In the genomic region with DNA sequence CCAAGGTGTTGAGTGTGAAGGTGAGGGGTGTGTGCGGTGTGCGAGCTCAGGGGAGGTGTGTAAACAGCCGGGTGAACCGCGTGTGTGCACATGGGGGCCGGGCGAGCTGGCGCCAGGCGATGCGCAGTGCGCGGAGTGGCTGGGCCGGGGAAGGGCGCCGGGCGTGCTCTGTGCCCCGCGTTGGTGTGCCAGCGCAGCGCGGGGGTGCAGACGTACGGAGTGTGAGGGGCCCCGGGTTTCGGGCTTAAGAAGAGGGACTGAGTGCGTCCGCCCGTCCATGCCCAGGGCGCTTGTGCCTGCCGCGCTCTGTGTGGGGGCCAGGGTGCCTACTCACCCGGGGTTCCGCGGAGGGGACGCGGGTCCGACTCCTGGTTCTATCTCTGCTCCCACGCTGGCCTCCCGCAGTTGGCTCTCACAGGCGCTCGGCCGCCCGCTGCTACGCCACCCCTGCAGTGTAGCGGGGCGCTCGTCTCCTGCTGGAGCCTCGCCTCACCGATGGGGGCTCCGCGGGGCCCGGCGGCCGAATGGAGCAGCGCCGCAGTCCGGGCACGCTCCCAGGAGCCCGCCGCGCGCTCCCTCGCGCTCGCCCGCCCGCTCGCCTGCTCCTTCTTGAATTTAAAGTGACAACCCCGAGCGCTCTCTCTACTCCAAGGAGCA, we compare ENCODE assay signal across 9 mouse cellular contexts. TPM values are rescaled to one million over a fixed set of nuclear protein-coding genes. Genes with fewer than 3 reads are reported as not detected.
DNase-seq lines count a peak whose midpoint lies in the region; ATAC-seq lines count a peak whose summit lies in the region.
"Had no signal": no experiment of that assay in that cellular context is flagged by ENCODE, and none has a peak within 500 bp of the region (broad histone marks: within the 10 kb centered on the region; RNA-seq: fewer than 3 reads in every experiment).

No protein-coding gene starts in this region.

- ATAC-seq in forebrain, embryonic 16.5 days = peak; percentile 72
- ATAC-seq in intestine, embryonic 15.5 days = peak; percentile 60
- ATAC-seq in neural tube, embryonic 13.5 days (ENCODE audit: low read depth) = peak; percentile 71

- no peaks in the 10 kb centered on the region for H3K36me3 ChIP-seq in forebrain, embryonic 16.5 days (ENCODE audit: control insufficient read depth, insufficient read depth)
- H3K36me3 ChIP-seq in intestine, embryonic 15.5 days = no peaks in the 10 kb centered on the region
- no peaks in the 10 kb centered on the region for H3K36me3 ChIP-seq in neural tube, embryonic 13.5 days
- H3K36me3 ChIP-seq: G1E had no signal

- peak overlapping the region; percentile 49 for H3K4me3 ChIP-seq in forebrain, embryonic 16.5 days (replicated peaks; ENCODE audit: low read length)
- peak overlapping the region; percentile 51 for H3K4me3 ChIP-seq in intestine, embryonic 15.5 days (replicated peaks)
- peak overlapping the region; percentile 54 for H3K4me3 ChIP-seq in neural tube, embryonic 13.5 days

- H3K27ac ChIP-seq in forebrain, embryonic 16.5 days (ENCODE audit: low read length) = no peak overlapping the region
- no peak overlapping the region for H3K27ac ChIP-seq in intestine, embryonic 15.5 days
- H3K27ac ChIP-seq in neural tube, embryonic 13.5 days (replicated peaks) = no peak overlapping the region

- DNase-seq in kidney, adult 18-20 months = peak; percentile 53
- no peak for DNase-seq in kidney, adult 11 months
- peak; percentile 85 for DNase-seq in cerebellum, adult 11-12 months
- peak; percentile 25 for DNase-seq in liver
- DNase-seq in MN1 (ENCODE audit: low spot score) = no peak

- no peaks in the 10 kb centered on the region for H3K9me3 ChIP-seq in forebrain, embryonic 16.5 days (ENCODE audit: control insufficient read depth, low read length)
- no peaks in the 10 kb centered on the region for H3K9me3 ChIP-seq in intestine, embryonic 15.5 days
- no peaks in the 10 kb centered on the region for H3K9me3 ChIP-seq in neural tube, embryonic 13.5 days

- H3K9ac ChIP-seq in forebrain, embryonic 16.5 days (replicated peaks; ENCODE audit: low read depth, low read length) = peak overlapping the region; percentile 59
- peak overlapping the region; percentile 51 for H3K9ac ChIP-seq in intestine, embryonic 15.5 days
- H3K9ac ChIP-seq in neural tube, embryonic 13.5 days = peak overlapping the region; percentile 71

- peaks cover 6% of the 10 kb centered on the region for H3K4me1 ChIP-seq in forebrain, embryonic 16.5 days (replicated peaks; ENCODE audit: control insufficient read depth, insufficient read depth, low read length)
- peaks cover 10% of the 10 kb centered on the region; the same call in 1 of the 2 replicates for H3K4me1 ChIP-seq in intestine, embryonic 15.5 days (replicated peaks)
- H3K4me1 ChIP-seq in neural tube, embryonic 13.5 days (replicated peaks) = peaks cover 17% of the 10 kb centered on the region

- H3K27me3 ChIP-seq in forebrain, embryonic 16.5 days (replicated peaks; ENCODE audit: control insufficient read depth, insufficient read depth, low read length) = peaks cover 19% of the 10 kb centered on the region
- peaks cover 34% of the 10 kb centered on the region for H3K27me3 ChIP-seq in intestine, embryonic 15.5 days (replicated peaks)
- H3K27me3 ChIP-seq in neural tube, embryonic 13.5 days = peaks cover 54% of the 10 kb centered on the region

- H3K4me2 ChIP-seq in forebrain, embryonic 16.5 days (ENCODE audit: low read length) = peak overlapping the region; percentile 89
- H3K4me2 ChIP-seq in intestine, embryonic 15.5 days (replicated peaks) = peak overlapping the region; percentile 100
- peak overlapping the region; percentile 95 for H3K4me2 ChIP-seq in neural tube, embryonic 13.5 days

- under 1% methylated on average over 68 of the region's 70 CpGs for WGBS in forebrain, embryonic 16.5 days
- WGBS in intestine, embryonic 15.5 days = under 1% methylated on average over 70 of the region's 70 CpGs
- WGBS in neural tube, embryonic 13.5 days = under 1% methylated on average over 66 of the region's 70 CpGs

RNA-seq across cellular contexts. Expression of a gene that starts 0.5 kb away (rescaled TPM):
- 1.8 and 2.2 TPM in 2 replicates for polyA plus RNA-seq in forebrain, embryonic 16.5 days (2015; fragmentation: Nextera tagmentation; extraction: Ambion mirVana)
- 0.33 and 0.46 TPM in 2 replicates for polyA plus RNA-seq in intestine, embryonic 15.5 days (2015; fragmentation: Nextera tagmentation; extraction: Ambion mirVana)
- polyA plus RNA-seq in neural tube, embryonic 13.5 days (2015; fragmentation: Nextera tagmentation; extraction: Ambion mirVana) = 2.7 and 4.2 TPM in 2 replicates
- polyA plus RNA-seq: G1E had no signal

RNA-seq across cellular contexts. Expression of a gene that starts 21.7 kb away (rescaled TPM):
- not detected in 2 replicates for polyA plus RNA-seq in forebrain, embryonic 16.5 days (2015; fragmentation: Nextera tagmentation; extraction: Ambion mirVana)
- polyA plus RNA-seq in intestine, embryonic 15.5 days (2015; fragmentation: Nextera tagmentation; extraction: Ambion mirVana) = 7.6 and 9.7 TPM in 2 replicates
- not detected in 2 replicates for polyA plus RNA-seq in neural tube, embryonic 13.5 days (2015; fragmentation: Nextera tagmentation; extraction: Ambion mirVana)
- polyA plus RNA-seq: G1E had no signal

RNA-seq across cellular contexts. Expression of a gene that starts 33.5 kb away (rescaled TPM):
- 30.6 and 33.3 TPM in 2 replicates for polyA plus RNA-seq in forebrain, embryonic 16.5 days (2015; fragmentation: Nextera tagmentation; extraction: Ambion mirVana)
- 11.8 and 15.0 TPM in 2 replicates for polyA plus RNA-seq in intestine, embryonic 15.5 days (2015; fragmentation: Nextera tagmentation; extraction: Ambion mirVana)
- 21.0 and 21.9 TPM in 2 replicates for polyA plus RNA-seq in neural tube, embryonic 13.5 days (2015; fragmentation: Nextera tagmentation; extraction: Ambion mirVana)

RNA-seq across cellular contexts. Expression of a gene that starts 37.5 kb away (rescaled TPM):
- polyA plus RNA-seq in forebrain, embryonic 16.5 days (2015; fragmentation: Nextera tagmentation; extraction: Ambion mirVana) = 5.3 and 5.7 TPM in 2 replicates
- 20.0 and 21.6 TPM in 2 replicates for polyA plus RNA-seq in intestine, embryonic 15.5 days (2015; fragmentation: Nextera tagmentation; extraction: Ambion mirVana)
- 8.5 and 10.1 TPM in 2 replicates for polyA plus RNA-seq in neural tube, embryonic 13.5 days (2015; fragmentation: Nextera tagmentation; extraction: Ambion mirVana)

Comparison
In these comparisons a context has a peak if more than half of its experiments do, and no peak if none do; other contexts are left out.
1. DNase-seq: peak in kidney, adult 18-20 months (single experiment), cerebellum, adult 11-12 months (single experiment) and liver (single experiment); none in kidney, adult 11 months (single experiment) and MN1 (single experiment).
2. Peak in every context shown above with its lines, with median percentiles within 50 percentile points of each other: ATAC-seq, H3K4me2 ChIP-seq, H3K4me3 ChIP-seq and H3K9ac ChIP-seq.